Mouse (Mus musculus) lung, adult 2 months (tissue): ENCODE measurements at regions not wholly inside any gene's neighbourhood (a gene's known extent, or its start where the extent isn't known, plus 50 kb on each side); places are given as distances from the start of the nearest gene placed in this dataset.

Source experiments
- CTCF ChIP-seq: fragments of 200-500 bp; IDR thresholded peaks from 2 replicates; pipeline ENCODE4 v1.5.1; 2011; ENCODE audit warnings: mild to moderate bottlenecking, low read length, control low read depth; ENCODE audit not compliant: insufficient read depth
- POLR2A ChIP-seq: fragments of 200-500 bp; IDR thresholded peaks from 2 replicates; pipeline ENCODE4 v1.6.1; 2011; ENCODE audit warnings: low read depth, mild to moderate bottlenecking, control low read depth, low read length, borderline replicate concordance; ENCODE audit errors: extremely low read depth

DNA sequence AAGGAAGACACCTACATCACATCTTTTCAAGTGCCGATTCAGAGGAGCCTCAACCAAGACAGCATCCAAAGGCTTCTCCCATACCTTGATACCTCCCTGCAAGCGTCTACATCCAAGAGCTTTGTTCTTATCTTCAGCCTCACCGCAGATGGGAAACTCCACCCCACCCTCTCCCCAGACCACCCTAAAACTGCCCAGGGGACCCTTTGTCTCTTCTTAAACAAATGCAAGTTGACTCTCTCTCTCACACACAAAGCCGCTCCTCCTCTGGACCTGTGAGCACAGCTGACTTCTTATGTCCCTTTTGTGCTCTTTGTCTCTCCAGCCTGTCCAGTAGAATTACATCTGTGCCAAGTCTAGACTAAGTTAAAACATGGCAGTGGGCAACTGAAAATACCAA lies 104.7 kb upstream of the Mafb start:
- no peak for TF ChIP-seq CTCF
- TF ChIP-seq POLR2A: no peak
